Mouse (Mus musculus) cortical plate, adult 2 months (tissue): ENCODE data around the gene Rnft1. TPM values are rescaled to one million over a fixed set of nuclear protein-coding genes. Genes with fewer than 3 reads are reported as not detected.

ENCODE experiments used
- H3K27ac ChIP-seq: fragments of 200-500 bp; 2 replicates; pipeline ENCODE4 v1.5.1; 2012; ENCODE audit warnings: low read length, control low read depth, inconsistent platforms; ENCODE audit not compliant: insufficient read depth
- H3K4me1 ChIP-seq: fragments of 200-500 bp; 2 replicates; pipeline ENCODE4 v1.6.1; 2011; ENCODE audit warnings: low read length; ENCODE audit not compliant: control insufficient read depth, insufficient read depth
- H3K4me3 ChIP-seq: fragments of 200-500 bp; 2 replicates; pipeline ENCODE4 v1.5.1; 2011; ENCODE audit warnings: mild to moderate bottlenecking, low read length, control low read depth; ENCODE audit not compliant: insufficient read depth
- CTCF ChIP-seq: fragments of 200-500 bp; IDR thresholded peaks from 2 replicates; pipeline ENCODE4 v1.5.1; 2011; ENCODE audit warnings: mild to moderate bottlenecking, control low read depth, low read length; ENCODE audit not compliant: insufficient read depth; ENCODE audit errors: extremely low read depth
- POLR2A ChIP-seq: fragments of 200-500 bp; IDR thresholded peaks from 2 replicates; pipeline ENCODE4 v1.6.1; 2011; ENCODE audit warnings: mild to moderate bottlenecking, low read length, control low read depth; ENCODE audit not compliant: insufficient read depth; ENCODE audit errors: extremely low read depth
- polyA plus RNA-seq: library from polyadenylated mRNA; depleted of rRNA; stranded (reverse); fragments of >200 nt; gene quantifications from 2 replicates; pipeline ENCODE4 v1.2.3, GENCODE M21; 2012

Rnft1 gene
- polyA plus RNA-seq, 1 experiment = 10.8 TPM

GRCm38 (mm10) chr11:86468971-86469370 lies 15.5 kb upstream of the Rnft1 start:
- TF ChIP-seq POLR2A (no peak), CTCF (no peak)
- peaks cover 7% of the 10 kb centered on the region for H3K4me1 ChIP-seq
- H3K4me3 ChIP-seq = no peak overlapping the region
- no peak overlapping the region for H3K27ac ChIP-seq

GRCm38 (mm10) chr11:86471785-86472184 lies 12.7 kb upstream of the Rnft1 start:
- no peak for TF ChIP-seq CTCF
- no peak for TF ChIP-seq POLR2A
- H3K4me3 ChIP-seq = no peak overlapping the region
- no peak overlapping the region for H3K27ac ChIP-seq
- peaks cover 9% of the 10 kb centered on the region for H3K4me1 ChIP-seq

GRCm38 (mm10) chr11:86472771-86473171 lies 11.7 kb upstream of the Rnft1 start:
- Histone ChIP-seq H3K27ac (no peak overlapping the region), H3K4me3 (no peak overlapping the region; the same call in 1 of the 2 replicates), H3K4me1 (peaks cover 9% of the 10 kb centered on the region)
- TF ChIP-seq POLR2A (no peak), CTCF (no peak)

GRCm38 (mm10) chr11:86473576-86473975 lies 10.9 kb upstream of the Rnft1 start:
- Histone ChIP-seq H3K4me3 (no peak overlapping the region; the same call in 1 of the 2 replicates), H3K27ac (no peak overlapping the region), H3K4me1 (peaks cover 9% of the 10 kb centered on the region)
- TF ChIP-seq POLR2A (no peak), CTCF (no peak)

- Histone ChIP-seq H3K4me1 (peaks cover 5% of the 10 kb centered on the region; the same call in 1 of the 2 replicates), H3K27ac (peak overlapping the region; percentile 15; the same call in 1 of the 2 replicates), H3K4me3 (peak overlapping the region; percentile 55)
- TF ChIP-seq POLR2A = no peak
- TF ChIP-seq CTCF = no peak
Observed at GRCm38 (mm10) chr11:86484910-86485510, 553 bp downstream of the Rnft1 start.

GRCm38 (mm10) chr11:86490782-86491181 lies 6.3 kb downstream of the Rnft1 start:
- peaks cover 2% of the 10 kb centered on the region; the same call in 1 of the 2 replicates for H3K4me1 ChIP-seq
- TF ChIP-seq POLR2A (no peak), CTCF (no peak)
- H3K27ac ChIP-seq = no peak overlapping the region

GRCm38 (mm10) chr11:86497356-86497755 lies 12.9 kb downstream of the Rnft1 start:
- H3K4me1 ChIP-seq = no peaks in the 10 kb centered on the region; the same call in 1 of the 2 replicates
- no peak overlapping the region for H3K4me3 ChIP-seq
- H3K27ac ChIP-seq = no peak overlapping the region
- TF ChIP-seq POLR2A = no peak

More at GRCm38 (mm10) chr11:86490782-86491181, 6.3 kb downstream of the Rnft1 start:
- H3K4me3 ChIP-seq = no peak overlapping the region

- TF ChIP-seq CTCF = no peak
- TF ChIP-seq POLR2A = no peak
- H3K4me1 ChIP-seq = no peaks in the 10 kb centered on the region; the same call in 1 of the 2 replicates
- no peak overlapping the region for H3K4me3 ChIP-seq
- no peak overlapping the region for H3K27ac ChIP-seq
Observed at GRCm38 (mm10) chr11:86497908-86498307, 13.5 kb downstream of the Rnft1 start.

- no peaks in the 10 kb centered on the region; the same call in 1 of the 2 replicates for H3K4me1 ChIP-seq
- H3K4me3 ChIP-seq = no peak overlapping the region
- H3K27ac ChIP-seq = no peak overlapping the region
- no peak for TF ChIP-seq CTCF
- TF ChIP-seq POLR2A = no peak
Observed at GRCm38 (mm10) chr11:86500795-86501194, 16.3 kb downstream of the Rnft1 start.

GRCm38 (mm10) chr11:86503121-86503520 lies 18.7 kb downstream of the Rnft1 start:
- H3K4me3 ChIP-seq = no peak overlapping the region
- no peaks in the 10 kb centered on the region for H3K4me1 ChIP-seq
- TF ChIP-seq CTCF = no peak
- TF ChIP-seq POLR2A = no peak
- no peak overlapping the region for H3K27ac ChIP-seq
